Mouse (Mus musculus) cortical plate, adult 2 months (tissue): Measurements from ENCODE around the gene Pvalb.

Experiments
- CTCF ChIP-seq: fragments of 200-500 bp; IDR thresholded peaks from 2 replicates; pipeline ENCODE4 v1.5.1; 2011; ENCODE audit warnings: mild to moderate bottlenecking, control low read depth, low read length; ENCODE audit not compliant: insufficient read depth; ENCODE audit errors: extremely low read depth
- POLR2A ChIP-seq: fragments of 200-500 bp; IDR thresholded peaks from 2 replicates; pipeline ENCODE4 v1.6.1; 2011; ENCODE audit warnings: mild to moderate bottlenecking, low read length, control low read depth; ENCODE audit not compliant: insufficient read depth; ENCODE audit errors: extremely low read depth

- no peak for TF ChIP-seq POLR2A
- no peak for TF ChIP-seq CTCF
Measured at GRCm38 (mm10) chr15:78211367-78211766, 5.2 kb upstream of the Pvalb start.
